Mouse (Mus musculus): ENCODE data around the gene Eml4. TPM values are rescaled to one million over a fixed set of nuclear protein-coding genes. Genes with fewer than 3 reads are reported as not detected.

Gene Eml4
- total and polyA plus RNA-seq, 3 experiments = 38.2 to 75.6 (median 60.1) TPM

DNA sequence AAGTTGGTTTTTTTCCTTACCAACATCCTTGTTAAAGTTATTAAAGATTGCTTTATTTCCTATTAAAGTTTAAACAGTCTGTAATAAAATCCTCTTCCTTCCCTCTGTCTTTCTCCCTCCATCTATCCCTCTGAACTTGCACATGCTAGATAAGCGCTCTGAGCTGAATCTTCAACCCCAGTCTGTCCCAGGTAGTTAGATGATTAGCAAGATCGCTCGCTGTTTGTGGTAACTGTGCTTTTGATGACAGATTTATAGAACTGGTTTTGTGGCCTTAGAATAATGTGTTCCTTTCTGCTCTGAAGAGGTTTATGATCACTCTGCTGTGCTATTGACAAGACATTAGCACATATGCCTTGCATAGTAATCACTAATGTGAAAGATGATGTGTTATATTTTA, 25.1 kb downstream of the Eml4 start:
- in situ Hi-C loops (cut with MboI; ENCODE audit: low pct_ligation_motif_present, low pct_unique_long_range_greater_than_20kb, low sequenced_read_pairs) = loop anchor here (10.0 kb wide), 1 partner anchor 101 kb away; no protein-coding TSS in a partner anchor

DNA sequence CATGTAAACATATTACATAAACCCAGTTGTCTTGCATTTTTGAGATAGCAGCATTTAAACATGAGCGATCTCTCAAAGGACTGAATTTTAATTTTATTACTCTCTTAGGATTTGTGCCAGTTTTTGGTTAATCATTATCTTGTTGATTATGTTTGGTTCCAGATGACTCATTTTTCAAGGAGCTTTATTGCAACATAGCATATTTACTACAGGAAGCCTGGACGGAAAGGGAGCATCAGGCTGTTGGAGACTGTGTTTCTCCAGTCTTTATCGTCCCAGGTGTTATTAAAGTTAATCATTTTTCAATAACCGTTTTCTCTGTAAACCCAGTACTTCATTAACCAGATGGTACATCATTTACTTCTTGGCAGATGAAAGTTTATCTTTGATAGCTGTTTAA, 26.1 kb downstream of the Eml4 start:
- Histone ChIP-seq H3K27me3 (replicated peaks) (no peaks in the 10 kb centered on the region), H3K27ac (ENCODE audit: insufficient read depth, low read depth) (no peak overlapping the region), H3K4me3 (replicated peaks in 1 of 3; ENCODE audit: low read depth in 2 of 3, low read length in 2 of 3, poor library complexity in 1 of 3) (no peak overlapping the region), H3K79me2 (replicated peaks; ENCODE audit: control insufficient read depth, extremely low read depth, insufficient read depth, poor library complexity, severe bottlenecking) (peaks cover 9% of the 10 kb centered on the region), H3K9me3 (replicated peaks; ENCODE audit: low read length) (no peaks in the 10 kb centered on the region), H3K4me1 (ENCODE audit: control insufficient read depth in 1 of 2, insufficient read depth in 2 of 2) (peaks cover 3 to 29% of the 10 kb centered on the region in 2 experiments; a peak in 3 of 4 replicates), H3K36me3 (replicated peaks in 1 of 2; ENCODE audit: control insufficient read depth in 1 of 2, insufficient read depth in 1 of 2, low read length in 1 of 2) (peaks cover 0 to 23% of the 10 kb centered on the region in 2 experiments), H3K4me2 (ENCODE audit: insufficient read depth, low read depth, poor library complexity, severe bottlenecking) (no peak overlapping the region), H3K9ac (ENCODE audit: insufficient read depth, low read depth) (no peak overlapping the region)
- in situ Hi-C loops (cut with MboI; ENCODE audit: low pct_ligation_motif_present, low pct_unique_long_range_greater_than_20kb, low sequenced_read_pairs) (loop anchor here (10.0 kb wide), 1 partner anchor 102 kb away; no protein-coding TSS in a partner anchor), dilution Hi-C loops (cut with MboI; ENCODE audit: extremely low pct_ligation_motif_present, extremely low pct_unique_long_range_greater_than_20kb, low sequenced_read_pairs) (no loop called here)
- TF ChIP-seq E2F4 (IDR thresholded peaks at IDR 0.05; ENCODE audit: insufficient replicate concordance, low read depth, low read length) (no peak), TBP (conservative IDR thresholded peaks at IDR 0.05; ENCODE audit: low read depth, low read length) (no peak), SMC3 (IDR thresholded peaks at IDR 0.05; ENCODE audit: low read depth, low read length) (no peak), POLR2A (IDR thresholded peaks at IDR 0.05; ENCODE audit: low read depth, low read length) (no peak)
- DNase-seq (ENCODE audit: extremely low read depth) = no peak

More for the DNA sequence above, 25.1 kb downstream of the Eml4 start:
- H3K4me1 ChIP-seq (ENCODE audit: control insufficient read depth in 1 of 2, insufficient read depth in 2 of 2) = peaks cover 3 to 29% of the 10 kb centered on the region in 2 experiments; a peak in 3 of 4 replicates
- peaks cover 12% of the 10 kb centered on the region for H3K79me2 ChIP-seq (replicated peaks; ENCODE audit: control insufficient read depth, extremely low read depth, insufficient read depth, poor library complexity, severe bottlenecking)
- no peak overlapping the region for H3K4me3 ChIP-seq (replicated peaks in 1 of 3; ENCODE audit: low read depth in 2 of 3, low read length in 2 of 3, poor library complexity in 1 of 3)
- H3K9ac ChIP-seq (ENCODE audit: insufficient read depth, low read depth) = no peak overlapping the region
- H3K36me3 ChIP-seq (replicated peaks in 1 of 2; ENCODE audit: control insufficient read depth in 1 of 2, insufficient read depth in 1 of 2, low read length in 1 of 2) = peaks cover 0 to 26% of the 10 kb centered on the region in 2 experiments
- H3K4me2 ChIP-seq (ENCODE audit: insufficient read depth, low read depth, poor library complexity, severe bottlenecking) = no peak overlapping the region
- H3K27me3 ChIP-seq (replicated peaks) = no peaks in the 10 kb centered on the region
- no peak for TF ChIP-seq ZNF384 (IDR thresholded peaks at IDR 0.05; ENCODE audit: low read depth, low read length)
- TF ChIP-seq MYC (IDR thresholded peaks at IDR 0.05; ENCODE audit: low read depth, low read length) = no peak
- TF ChIP-seq BHLHE40 (IDR thresholded peaks at IDR 0.05; ENCODE audit: low read depth, low read length) = no peak
- no peak for TF ChIP-seq NRF1 (IDR thresholded peaks at IDR 0.05; ENCODE audit: low read depth, low read length)
- TF ChIP-seq ZKSCAN1 (IDR thresholded peaks at IDR 0.05; ENCODE audit: borderline replicate concordance, low read depth, low read length) = no peak
- TF ChIP-seq MAFK (IDR thresholded peaks at IDR 0.05; ENCODE audit: insufficient replicate concordance, low read length) = no peak
- TF ChIP-seq TCF12 (IDR thresholded peaks at IDR 0.05; ENCODE audit: low read depth, low read length) = no peak
- TF ChIP-seq USF2 (conservative IDR thresholded peaks at IDR 0.05; ENCODE audit: low read depth, low read length) = no peak
- no peak for TF ChIP-seq TBP (conservative IDR thresholded peaks at IDR 0.05; ENCODE audit: low read depth, low read length)
- TF ChIP-seq RCOR1 (conservative IDR thresholded peaks at IDR 0.05; ENCODE audit: low read depth, low read length) = no peak
- no peak for TF ChIP-seq POLR2A (IDR thresholded peaks at IDR 0.05; ENCODE audit: low read depth, low read length)
- no peak for TF ChIP-seq MAZ (IDR thresholded peaks at IDR 0.05; ENCODE audit: low read depth, low read length)
- TF ChIP-seq NELFE (IDR thresholded peaks at IDR 0.05; ENCODE audit: low read depth, low read length) = no peak
- no peak for TF ChIP-seq HCFC1 (IDR thresholded peaks at IDR 0.05; ENCODE audit: low read depth, low read length)
- H3K27ac ChIP-seq (ENCODE audit: insufficient read depth, low read depth) = no peak overlapping the region
- dilution Hi-C loops (cut with MboI; ENCODE audit: extremely low pct_ligation_motif_present, extremely low pct_unique_long_range_greater_than_20kb, low sequenced_read_pairs) = no loop called here
- H3K9me3 ChIP-seq (replicated peaks; ENCODE audit: low read length) = peaks cover 3% of the 10 kb centered on the region
- no peak for DNase-seq (ENCODE audit: extremely low read depth)
